Mouse (Mus musculus): ENCODE measurements around the gene Pced1b.

DNA sequence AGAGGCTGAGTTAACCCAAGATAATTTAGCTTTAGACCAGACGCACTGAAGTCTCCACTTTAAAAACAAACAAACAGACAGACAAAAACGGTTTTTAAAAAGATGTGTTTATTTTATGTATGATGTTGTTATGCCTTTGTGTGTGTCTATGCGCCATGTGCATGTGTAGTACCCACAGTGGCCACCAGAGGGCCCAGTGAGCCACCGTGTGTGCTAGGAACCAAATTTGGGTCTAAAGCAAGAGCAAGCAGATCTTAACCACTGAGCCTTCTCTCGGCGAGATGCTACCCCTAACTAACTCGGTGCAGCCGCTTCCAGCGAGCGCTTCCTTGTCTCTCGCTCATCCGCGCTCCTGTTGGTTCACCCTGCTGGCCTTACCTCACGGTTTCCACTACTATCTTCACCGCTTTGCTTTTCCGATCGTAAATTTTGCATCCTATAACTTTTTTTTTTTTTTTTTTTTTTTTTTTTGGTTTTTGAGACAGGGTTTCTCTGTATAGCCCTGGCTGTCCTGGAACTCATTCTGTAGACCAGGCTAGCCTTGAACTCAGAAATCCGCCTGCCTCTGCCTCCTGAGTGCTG is 80.7 kb downstream of the Pced1b start:
- TF ChIP-seq GATA1 (IDR thresholded peaks at IDR 0.05; ENCODE audit: borderline replicate concordance, low read length) (no peak), FLI1 (IDR thresholded peaks at IDR 0.05; ENCODE audit: low read length) (no peak)

All from megakaryocyte, embryonic 14.5 days (primary cell).